Mouse (Mus musculus) erythroid progenitor cell, adult 5-6 weeks (primary cell): ENCODE measurements around the gene Pnmal1. TPM values are rescaled to one million over a fixed set of nuclear protein-coding genes. Genes with fewer than 3 reads are reported as not detected.
"Not testable (repeated sequence)": the region's sequence is repeated elsewhere in the genome, so short reads cannot be mapped to it uniquely, and the experiment has no call there.

Experiments
- ATAC-seq: replicated peaks from 2 replicates; pipeline ENCODE4 v1.8.0; 2016; ENCODE audit warnings: moderate number of reproducible peaks, mild to moderate bottlenecking, moderate TSS enrichment, inconsistent platforms; ENCODE audit not compliant: poor library complexity, low FRiP score, severe bottlenecking
- total RNA-seq, 2 experiments: library from RNA; stranded (forward) in 1 of 2; stranded (reverse) in 1 of 2; fragments of 150-400 nt in 1 of 2; fragments of 186-747, 209-891 nt in 1 of 2; gene quantifications; 2 replicates each; pipeline versions ENCODE4 v1.2.3 to v1.2.4; 2015 to 2017; ENCODE audit warnings: low replicate concordance in 2 of 2

Pnmal1 gene
- total RNA-seq, 2 experiments from 2014 or later: not detected

DNA sequence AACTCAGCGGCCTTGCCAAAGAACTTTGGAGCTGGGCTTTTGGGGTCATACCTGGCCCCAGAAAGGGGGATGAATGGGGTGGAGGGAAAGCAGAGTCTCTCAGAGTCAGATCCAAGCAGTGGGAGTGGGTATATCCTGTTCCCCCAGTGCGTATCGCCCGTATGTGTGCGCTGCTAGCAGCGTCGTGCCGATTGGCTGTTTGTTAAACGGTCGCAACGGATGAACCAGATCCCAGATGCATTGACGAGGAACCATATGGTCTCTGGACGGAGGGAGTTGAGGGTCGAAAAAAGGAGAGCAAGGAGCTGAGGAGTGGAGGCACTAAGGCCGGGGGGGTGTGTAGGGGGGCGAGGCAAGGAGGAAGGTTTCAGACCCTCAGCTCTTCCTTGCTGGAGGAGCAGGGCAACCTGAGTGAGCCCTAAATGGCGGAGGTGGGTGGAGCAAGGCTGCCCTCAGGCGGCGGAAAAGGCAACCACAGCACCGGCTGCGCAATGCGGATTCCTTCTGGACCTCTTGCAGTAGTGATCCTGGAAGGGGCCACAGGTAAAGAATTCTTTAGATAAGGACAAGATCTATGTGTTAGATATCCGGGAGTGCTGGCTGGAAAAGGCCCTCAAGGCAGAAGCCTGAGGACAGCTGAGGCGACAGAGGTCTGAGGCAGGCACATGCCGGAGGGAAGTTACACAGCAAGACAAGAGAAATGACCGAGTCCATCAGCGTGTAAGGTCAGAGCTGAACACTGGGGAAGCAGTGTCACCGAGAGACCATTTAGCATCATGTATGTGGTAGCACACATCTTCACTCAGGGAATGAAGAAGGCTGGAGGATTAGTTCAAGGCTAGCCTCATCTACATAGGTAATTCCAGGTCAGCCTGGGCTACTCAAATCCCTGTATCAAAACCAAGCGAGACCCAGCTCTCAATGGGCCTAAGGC, 9.3 kb upstream of the Pnmal1 start:
- peak; percentile 62 for ATAC-seq

DNA sequence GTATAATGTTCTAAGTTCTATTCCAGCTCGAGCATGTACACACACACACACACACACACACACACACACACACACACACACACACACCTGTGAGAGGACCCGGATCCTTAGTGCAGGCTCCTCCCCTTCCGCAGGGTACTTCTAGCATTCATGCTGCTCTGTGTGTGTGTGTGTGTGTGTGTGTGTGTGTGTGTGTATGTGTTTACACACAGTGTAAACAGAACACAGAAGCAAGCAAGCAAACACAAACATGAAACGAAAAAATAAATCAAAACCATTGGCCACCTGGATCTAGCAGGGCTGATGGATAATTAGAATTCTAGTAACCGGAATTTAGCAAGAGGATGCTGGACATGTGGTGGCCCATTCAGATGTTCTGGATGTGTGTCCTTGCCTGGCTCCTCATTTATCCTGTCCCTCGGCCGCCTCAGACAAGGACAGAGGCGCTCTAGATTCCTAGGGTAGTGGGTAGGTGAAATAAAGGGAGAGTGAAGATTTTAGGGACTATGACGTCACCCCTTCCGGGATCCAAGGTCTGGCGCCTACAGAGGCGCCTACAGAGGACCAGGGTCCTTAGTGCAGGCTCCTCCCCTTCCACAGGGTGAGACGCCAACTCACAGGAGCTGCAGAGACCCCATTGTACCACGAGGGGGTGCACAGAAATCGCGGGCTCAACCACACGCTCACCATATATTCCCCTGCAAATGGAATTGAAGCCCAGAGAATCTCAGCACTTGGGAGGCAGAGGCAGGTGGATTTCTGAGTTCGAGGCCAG, 8.4 kb upstream of the Pnmal1 start:
- ATAC-seq: no peak

DNA sequence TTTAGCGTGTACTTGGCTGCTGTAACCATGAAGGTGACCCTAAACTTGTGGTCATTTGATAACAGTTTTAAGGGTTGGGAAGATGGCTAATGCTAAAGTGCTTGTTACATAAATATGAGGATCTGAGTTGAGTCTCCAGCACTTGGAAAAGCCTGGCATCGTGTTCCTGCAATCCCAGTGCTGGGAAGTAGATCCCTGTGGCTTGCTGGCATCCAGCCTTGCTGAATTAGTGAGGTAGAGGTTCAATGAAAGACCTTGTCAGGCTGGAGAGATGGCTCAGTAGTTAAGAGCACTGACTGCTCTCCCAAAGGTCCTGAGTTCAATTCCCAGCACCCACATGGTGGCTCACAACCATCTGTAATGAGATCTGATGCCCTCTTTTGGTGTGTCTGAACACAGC, 5.7 kb upstream of the Pnmal1 start:
- ATAC-seq: not testable (repeated sequence)

DNA sequence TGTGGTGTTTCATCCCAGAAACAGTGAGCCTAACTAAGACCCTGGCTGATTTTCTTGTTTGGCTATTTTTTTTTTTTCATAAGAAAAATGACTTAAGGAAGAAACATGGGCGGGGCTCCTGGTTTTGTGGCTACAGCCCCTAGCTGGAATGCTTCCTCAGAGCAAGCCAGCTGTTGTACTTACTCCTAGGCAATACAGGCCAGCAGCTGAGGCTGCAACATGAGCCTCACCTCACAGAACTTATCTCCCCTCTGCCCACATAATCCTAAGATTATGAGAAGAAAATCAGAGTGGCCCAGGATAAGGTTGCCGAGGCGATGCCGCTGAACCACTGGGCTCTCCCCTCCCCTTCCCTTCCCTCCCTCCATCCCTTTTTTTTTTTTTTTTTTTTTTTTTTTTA, 3.8 kb upstream of the Pnmal1 start:
- ATAC-seq: no peak

DNA sequence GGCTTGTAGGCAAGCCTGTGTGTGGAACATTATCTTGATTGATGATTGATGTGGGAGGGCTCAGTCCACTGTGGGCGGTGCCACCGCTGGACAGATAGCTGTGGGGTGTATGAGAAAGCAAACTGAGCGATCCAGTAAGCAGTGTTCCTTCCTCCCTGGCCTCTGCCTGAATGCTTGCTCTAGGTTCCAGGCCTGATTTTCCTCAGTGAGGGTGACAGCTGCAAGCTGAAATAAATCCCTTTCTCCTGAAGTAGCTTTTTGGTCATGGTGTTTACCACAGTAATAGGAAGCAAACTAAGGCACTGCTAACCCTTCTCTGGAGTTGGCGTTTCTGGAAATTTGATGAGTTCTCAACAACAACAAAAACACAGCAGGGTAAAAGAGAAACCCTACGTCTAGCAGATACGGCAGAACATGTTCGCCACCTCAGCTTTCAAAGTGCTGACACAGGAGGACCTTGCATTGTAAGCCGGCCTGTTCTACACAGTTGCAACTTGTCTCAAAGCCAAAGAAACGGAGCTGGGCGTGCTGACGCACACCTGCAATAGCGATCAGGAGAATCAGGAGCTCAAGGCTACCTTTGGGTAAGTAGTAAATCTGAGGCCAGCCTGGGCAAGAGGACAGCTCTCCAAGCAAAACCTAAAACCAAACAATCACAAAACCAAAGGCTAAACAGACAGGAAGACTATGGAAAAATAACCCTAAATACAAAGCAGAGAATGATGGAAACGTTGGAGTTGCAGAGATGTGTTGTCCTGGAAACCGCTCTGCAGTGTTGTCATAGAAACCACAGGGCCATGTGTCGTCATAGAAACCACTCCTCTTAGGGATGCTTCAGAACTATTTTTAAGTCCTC, 2.8 kb upstream of the Pnmal1 start:
- ATAC-seq: no peak

DNA sequence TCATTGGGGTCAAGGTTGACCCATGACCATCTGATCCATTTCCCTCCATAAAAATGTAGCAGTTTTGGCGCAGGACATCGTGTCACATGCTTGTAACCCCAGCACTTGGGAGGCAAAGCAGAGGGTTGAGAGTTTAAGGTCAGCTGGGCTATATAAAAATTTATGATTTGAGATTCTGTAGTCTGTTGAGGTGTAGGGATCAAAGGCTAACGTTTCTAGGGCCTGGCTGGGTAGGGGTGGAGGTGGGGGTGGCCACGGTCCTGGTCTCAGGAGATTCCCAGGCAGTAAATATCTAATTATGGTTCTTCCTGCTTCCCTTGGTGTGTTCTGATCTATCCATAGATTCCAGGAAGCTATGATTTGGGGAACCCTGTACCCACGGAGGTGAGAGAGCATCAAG, 2.2 kb downstream of the Pnmal1 start:
- ATAC-seq: no peak

DNA sequence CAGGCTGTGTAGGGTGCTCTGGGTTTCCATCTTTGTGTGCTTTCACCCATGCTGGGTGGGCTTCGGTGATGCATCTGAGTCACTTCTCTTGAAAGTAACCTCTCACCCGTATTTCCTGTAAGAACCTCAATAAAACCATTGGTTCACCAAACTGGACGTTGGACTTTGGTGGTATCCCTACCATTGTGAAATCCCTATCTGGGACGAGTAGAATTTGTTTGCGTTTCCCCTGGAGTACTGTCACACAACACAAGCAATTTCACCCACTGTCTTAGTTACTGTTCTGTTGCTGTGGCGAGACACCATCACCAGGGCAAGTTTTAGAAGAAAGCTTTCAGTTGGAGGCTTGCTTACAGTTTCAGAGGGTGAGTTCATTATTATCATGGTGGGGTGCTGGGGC, 8.9 kb downstream of the Pnmal1 start:
- no peak for ATAC-seq

DNA sequence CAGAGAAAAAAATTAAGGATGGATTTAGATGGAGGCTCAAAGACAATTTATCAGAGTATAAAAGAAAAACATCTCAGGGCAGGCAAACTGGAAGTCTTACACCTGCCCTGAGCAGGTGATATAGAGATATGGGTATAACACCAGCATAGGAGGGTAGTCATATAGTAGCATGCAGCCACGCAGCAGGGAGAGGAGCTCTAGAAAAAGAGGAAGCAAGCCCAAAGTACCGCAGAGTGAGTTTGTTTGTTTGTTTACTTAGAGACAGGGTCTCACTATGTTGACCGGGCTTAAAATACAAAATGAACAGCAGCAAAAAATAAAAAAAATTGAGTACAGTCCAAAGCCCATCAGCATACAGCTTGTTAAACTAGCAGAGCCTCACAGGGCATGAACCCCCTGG, 11.7 kb downstream of the Pnmal1 start:
- no peak for ATAC-seq

DNA sequence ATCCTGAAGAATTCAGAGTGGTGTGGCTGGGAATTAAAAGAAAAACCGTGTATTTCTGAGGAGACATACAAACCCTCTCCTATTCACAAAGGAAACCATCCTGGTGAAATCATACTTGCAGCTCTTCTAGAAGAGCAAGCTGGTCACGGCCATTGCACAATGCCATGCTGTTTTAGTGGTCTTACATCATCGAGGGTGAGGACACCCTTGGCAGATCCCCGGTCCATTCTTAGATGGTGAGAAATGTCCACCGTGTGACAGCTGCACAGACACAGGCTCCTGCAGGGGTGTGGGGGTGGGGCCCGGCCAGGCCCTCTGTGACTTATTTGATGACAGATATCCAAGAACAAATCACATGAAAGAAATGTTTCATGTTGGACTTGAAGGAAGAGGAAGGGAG, 14.5 kb downstream of the Pnmal1 start:
- no peak for ATAC-seq

DNA sequence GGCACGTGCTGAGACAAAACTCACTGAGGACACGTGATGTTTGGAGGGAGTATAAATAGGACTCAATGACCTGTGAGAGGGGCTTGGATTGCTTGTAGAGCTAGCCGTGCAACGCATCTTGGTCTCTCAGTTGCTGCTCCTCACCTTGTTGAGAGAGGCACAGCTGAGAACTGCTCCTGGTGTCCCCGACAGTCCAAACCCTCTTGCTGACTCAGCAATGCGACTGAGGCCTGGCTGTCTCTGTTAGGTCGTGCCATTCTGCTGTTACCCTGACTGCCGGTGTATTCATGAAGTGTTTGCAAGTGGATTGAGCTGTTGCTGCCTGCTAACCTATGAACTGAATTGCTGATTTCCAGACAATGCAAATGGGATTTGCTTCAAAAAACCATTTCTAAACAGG, 16.8 kb downstream of the Pnmal1 start:
- ATAC-seq: no peak

DNA sequence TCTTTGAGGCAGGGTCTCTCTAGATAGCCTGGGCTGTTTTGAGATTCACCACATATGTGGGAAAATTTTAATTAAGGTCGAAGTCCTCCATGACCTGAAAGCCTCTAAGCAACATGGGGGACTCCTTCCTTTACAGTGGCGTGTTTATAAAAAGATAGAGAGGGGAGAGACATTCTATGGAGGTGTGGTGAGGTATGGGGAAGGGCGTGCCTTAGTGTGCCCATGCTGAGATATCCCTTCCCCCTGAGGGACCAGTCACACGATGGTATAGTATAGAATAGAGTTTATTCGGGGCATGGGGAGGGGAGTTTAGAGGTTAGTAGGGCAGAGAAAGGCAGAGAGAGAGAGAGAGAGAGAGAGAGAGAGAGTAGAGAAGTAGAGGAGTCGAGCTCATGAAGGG, 18.7 kb downstream of the Pnmal1 start:
- ATAC-seq: no peak

DNA sequence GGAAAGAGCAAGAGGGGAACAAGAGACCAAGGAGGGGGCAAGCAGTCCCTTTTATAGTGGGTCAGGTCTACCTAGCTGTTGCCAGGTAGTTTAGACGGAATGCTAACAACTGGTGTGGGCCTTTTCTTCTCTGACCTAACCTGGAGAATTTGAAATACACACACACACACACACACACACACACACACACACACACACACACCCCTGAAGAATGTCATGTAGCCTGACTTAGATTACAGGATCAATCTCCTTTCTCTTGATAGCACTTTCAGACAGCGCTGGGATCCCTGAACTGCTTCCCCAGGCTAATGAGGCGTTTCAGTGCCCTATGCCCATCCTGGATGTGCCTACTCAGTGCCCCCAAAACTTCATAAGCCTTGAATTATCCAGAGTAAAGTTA, 19.1 kb downstream of the Pnmal1 start:
- ATAC-seq: no peak

DNA sequence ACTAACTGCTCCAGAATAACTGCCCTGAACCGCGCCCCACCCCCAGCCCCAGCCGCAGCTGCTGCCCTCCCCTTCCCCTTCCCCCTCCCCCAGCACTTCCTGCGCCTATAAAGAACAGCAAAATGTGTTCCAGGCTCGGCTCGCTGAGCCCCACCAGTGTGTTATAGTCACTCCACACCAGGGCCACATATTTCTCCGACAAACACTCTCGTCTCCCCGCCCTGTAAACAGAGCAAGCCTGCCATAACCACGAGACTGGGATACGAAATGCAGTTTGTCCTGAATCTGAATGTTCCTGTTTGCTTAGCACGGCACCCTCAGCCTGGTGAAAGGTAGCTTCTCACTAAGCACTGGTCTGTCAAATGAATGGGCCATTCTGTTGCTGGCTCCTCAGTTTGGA, 20.9 kb downstream of the Pnmal1 start:
- no peak for ATAC-seq

DNA sequence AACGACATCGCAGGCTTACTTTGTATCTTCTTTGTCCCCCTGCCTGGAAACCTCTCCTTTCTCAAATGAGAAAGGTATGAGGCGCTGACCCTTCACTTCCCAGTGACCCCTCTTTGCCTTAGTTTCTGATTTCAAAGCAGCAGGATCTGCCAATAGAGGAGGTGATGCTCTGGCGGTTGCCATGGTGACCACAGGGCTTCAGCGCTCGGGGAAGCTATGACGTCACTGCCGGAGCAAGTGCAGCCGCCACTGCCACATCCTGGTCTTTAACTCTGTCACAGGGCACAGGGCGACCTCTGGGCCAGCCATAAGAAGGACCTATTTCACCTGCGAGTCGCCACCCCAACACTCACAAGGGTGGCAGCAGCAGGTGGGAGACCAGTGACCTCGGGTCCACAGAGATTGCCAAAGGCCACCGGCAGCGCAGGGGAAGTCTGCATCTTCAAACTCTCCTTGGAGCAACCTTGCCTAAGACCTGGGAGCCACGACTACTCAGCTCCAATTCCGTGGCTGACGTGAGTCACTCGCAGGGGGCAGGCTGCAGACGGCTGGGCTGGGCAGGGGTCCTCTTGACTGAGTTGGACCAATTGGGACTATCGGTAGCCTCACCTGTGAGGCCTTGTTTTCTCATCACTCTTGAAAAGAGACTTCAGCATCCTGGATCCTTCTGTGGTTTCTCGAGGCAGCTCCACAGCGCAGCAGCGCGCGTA, 23.5 kb downstream of the Pnmal1 start, which contains the start of gene Gm42372:
TSS of gene Gm42372 (plus strand) at position 228 of the 710 bp plus-strand sequence.
- no peak for ATAC-seq

DNA sequence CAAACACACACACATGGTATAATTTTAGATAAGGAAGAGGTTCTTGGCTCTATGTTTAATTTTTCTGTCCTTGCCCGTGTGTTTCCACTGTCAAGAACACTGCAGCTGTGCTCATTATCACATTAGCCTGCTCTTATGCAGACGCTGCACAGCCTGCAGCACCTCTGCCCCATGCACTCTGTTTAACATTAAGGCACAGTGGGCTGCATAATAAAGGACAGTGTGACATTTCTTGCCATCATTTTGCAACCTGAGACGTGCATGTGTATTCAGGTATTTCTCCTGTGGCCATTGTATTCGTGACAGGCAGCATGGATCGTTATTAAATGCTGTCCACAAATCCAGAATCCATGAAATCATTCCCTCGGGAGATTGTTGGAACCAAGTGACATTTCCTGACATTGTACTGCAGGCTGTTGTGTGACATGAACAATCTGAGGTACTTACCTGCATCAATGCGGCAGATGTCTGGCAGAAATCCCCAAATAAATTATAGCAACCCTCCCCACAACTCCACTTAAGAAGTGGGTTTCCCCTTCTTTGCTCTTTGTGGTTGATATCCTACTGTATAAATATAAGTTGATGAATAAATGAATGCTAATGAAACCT, 28.2 kb downstream of the Pnmal1 start:
- ATAC-seq: no peak

DNA sequence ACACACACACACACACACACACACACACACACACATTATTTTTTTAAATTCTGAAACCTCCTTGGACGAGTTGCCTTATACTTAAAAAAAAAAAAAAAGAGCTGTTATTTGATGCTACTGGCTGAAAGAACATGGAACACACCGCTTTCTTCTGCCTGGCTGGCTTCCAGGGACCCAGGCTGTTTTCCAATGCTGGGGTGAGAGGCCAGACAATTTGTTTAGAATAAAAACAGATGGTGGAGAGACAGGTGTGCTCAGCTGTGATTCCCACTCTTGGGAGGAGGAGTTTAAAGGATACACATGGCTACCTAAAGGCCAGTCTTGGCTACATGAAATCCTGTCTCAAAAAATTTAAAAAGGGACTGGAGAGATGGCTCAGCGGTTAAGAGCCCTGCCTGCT, 28.9 kb downstream of the Pnmal1 start:
- no peak for ATAC-seq

DNA sequence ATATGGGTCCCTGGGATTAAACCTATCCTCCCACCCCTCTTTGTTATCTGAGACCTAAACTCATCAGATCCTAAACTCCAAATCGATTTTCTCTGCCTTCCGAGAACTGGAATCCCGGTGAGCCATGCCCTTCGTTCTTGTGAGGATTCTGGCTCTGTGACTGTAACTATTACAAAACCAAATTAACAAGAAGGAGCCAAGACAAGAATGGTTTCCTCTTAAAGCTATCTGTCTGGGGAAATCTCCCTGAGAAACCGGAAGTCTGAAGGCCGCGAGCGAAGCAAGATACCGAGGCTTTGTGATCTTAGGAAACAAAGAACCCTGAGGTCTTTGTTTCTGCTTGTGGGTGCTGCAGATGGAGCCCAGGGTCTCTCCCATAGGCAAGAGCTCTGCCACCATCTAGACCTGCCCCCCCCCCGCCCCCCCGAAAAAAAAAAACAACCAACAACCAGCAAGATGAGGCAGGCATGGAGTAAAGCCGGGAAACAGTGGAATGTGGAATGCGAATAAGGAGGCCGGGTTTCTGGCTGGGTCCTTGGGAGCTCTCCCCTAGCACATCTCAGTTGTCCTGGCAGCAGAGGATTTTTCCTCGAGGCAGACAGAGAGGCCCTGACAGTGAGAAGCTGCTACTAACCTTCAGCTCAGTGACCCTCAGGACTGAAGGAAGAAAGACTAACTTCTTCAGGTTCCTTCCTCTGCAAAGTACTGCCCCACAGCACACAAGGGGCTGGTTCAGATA, 30.7 kb downstream of the Pnmal1 start:
- ATAC-seq: no peak

DNA sequence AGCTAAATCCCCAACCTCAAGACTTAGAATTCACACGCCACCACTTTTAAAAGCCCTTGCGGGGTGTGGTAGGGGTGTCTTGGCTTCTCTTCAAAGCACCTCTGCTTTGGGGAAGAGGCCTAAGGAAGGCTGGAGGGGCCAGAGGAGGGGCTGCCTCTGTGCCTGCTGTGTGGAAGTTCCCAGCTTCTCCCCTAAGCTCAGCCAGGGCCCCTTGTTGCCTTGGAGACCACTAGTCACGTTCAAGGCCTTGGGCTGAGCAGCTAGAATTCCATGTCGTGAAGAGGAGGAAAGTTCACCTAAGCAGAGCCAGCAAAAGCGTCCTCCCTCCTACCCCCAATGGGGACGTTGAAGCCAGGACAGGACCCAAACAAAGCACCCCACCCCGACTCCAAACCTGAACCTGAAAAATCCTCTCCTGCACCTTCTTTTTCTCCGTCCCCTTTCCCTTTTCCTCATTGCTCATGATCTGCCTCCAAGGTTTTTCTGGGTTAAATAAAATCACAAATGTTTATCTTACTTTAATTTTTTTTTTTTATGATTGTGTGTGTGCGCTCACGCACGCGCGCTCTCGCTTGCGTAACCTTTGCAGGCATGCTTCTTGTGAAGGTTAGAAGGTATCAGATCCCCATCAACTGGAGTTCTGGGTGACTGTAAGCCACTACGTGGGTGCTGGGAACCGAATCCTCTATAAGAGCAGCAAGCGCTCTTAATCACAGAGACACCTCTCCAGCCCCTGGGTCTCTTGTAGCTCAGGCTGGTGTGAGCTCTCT, 32.4 kb downstream of the Pnmal1 start:
- ATAC-seq: no peak
